Mouse (Mus musculus): ENCODE results near the gene Tcte2.
"Not testable (repeated sequence)": the region's sequence is repeated elsewhere in the genome, so short reads cannot be mapped to it uniquely, and the experiment has no call there.

Tcte2 gene

GRCm38 (mm10) chr17:13684256-13684655 lies 77.4 kb downstream of the Tcte2 start:
- in situ Hi-C loops (cut with MboI, MseI): loop anchor here (5.0 to 10.0 kb wide), 2 partner anchors 73 to 769 kb away; partner anchors contain the start of genes Mrpl18, Pnldc1 and Tcp1

DNA sequence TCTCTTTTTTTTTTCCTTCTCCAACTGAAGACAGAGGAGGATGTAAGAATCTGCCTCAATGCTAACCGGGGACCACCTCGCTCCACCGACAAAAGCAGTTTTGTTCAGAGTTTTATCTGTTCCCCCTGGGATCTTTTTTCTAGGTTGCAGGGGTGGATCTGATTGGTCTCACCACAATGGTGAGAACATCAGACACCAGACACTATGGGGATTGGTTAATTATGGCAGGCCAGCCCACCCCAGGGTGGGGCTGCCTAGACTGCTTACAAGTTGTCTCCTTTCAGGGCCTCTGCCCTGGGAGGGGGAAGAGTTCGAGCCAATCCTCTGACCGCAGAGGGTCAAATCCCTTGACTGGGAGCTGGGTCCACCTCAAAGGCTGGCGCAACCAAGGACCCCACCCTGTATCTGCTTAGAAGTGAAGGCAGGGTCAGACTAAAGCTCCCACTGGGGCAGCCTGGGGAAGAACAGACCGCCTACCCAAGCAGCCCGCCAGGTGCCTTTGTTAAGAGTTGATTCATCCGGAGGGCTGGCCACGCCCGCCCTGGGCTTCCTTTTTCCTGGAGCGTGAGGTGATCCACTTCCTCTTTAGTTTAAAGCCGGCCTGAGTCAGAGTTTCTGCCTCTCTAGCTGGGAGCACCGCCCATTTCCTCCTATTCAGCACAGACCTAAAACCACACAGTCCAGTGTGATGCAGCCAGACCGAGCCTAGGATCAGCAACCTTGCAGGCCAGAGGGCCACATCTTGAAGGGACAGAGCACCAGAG lies 78.0 kb downstream of the Tcte2 start:
- in situ Hi-C loops (cut with MboI, MseI): loop anchor here (5.0 to 10.0 kb wide), 2 partner anchors 74 to 769 kb away; partner anchors contain the start of genes Mrpl18, Pnldc1 and Tcp1

- in situ Hi-C loops (cut with MboI, MseI): loop anchor here (5.0 to 10.0 kb wide), 2 partner anchors 74 to 768 kb away; partner anchors contain the start of genes Mrpl18, Pnldc1 and Tcp1
These were observed 78.6 kb downstream of the Tcte2 start for GRCm38 (mm10) chr17:13683027-13683410.

DNA sequence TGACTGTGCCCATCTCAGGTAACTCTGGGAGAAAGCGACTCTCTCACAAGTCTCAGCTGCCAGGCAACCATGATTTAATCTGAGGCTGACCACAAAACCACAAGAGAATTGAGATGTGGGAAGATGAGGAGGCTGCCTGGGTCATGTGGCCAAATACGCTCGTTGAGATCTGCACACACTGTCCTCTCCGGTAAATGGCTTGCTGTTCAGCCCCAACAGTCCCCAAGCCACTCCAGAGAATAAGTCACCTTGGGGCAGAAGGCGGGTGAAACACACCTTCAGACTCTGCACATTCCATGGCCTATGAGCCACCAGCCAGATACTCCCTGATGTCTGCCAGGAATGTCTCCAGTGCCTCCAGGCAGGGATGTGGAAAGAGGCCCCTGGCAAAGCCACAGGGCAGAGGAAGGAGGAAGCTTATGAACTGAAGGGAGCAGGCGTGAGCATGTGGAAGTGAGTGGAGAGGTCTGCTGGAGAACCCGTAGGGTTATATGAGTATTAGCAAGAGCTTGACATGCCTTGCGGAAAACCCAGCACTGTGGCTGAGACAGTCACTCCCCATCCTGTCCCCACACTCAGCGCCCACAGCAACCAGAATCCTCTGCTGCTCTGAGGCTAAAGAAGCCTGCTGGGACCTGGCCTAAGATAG lies 79.1 kb downstream of the Tcte2 start:
- in situ Hi-C loops (cut with MboI, MseI): loop anchor here (5.0 to 10.0 kb wide), 2 partner anchors 75 to 768 kb away; partner anchors contain the start of genes Mrpl18, Pnldc1 and Tcp1

DNA sequence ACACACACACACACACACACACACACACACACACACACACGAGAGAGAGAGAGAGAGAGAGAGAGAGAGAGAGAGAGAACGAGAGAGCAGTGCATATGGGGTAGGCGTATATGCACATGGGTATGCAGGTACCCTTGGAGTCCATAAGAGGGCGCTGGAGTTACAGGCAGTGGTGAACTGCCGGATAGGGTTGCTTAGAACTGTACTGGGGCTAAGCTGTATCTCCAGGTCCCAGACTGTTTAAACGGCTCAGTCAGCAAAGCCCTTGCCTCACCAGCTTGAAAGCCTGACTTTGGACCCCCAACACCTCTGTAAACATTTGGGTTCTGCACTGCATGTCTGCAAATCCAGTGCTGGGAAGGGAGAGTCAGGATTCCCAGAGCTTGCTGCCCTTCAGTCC lies 79.9 kb downstream of the Tcte2 start:
- in situ Hi-C loops (cut with MboI, MseI): loop anchor here (5.0 to 10.0 kb wide), 2 partner anchors 76 to 767 kb away; partner anchors contain the start of genes Mrpl18, Pnldc1 and Tcp1

- in situ Hi-C loops (cut with MboI, MseI): loop anchor here (5.0 to 10.0 kb wide), 2 partner anchors 76 to 766 kb away; partner anchors contain the start of genes Mrpl18, Pnldc1 and Tcp1
These were observed 80.5 kb downstream of the Tcte2 start for GRCm38 (mm10) chr17:13681126-13681525.

- in situ Hi-C loops (cut with MboI, MseI): loop anchor here (5.0 to 10.0 kb wide), 2 partner anchors 77 to 766 kb away; partner anchors contain the start of genes Mrpl18, Pnldc1 and Tcp1
These were observed 81.3 kb downstream of the Tcte2 start for GRCm38 (mm10) chr17:13680318-13680717.

DNA sequence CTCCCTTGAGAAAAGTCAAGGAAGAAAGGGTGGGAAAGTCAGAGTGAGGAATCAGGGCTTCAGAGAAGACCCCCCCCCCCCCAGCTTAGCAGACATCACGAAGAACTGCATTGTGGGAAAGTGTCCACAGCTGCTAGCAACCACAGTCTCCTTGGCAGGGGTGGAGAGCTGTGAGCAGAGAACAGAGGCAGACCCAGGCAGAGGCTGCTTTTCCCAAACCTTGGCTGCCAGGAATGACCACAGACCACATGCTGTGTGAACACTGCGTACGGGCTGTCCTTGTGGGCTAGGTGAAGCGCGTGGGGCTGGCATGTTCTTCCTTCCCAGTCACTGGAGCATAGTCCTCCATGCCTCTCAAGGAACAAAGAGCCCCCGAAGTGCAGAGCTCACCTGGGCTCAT lies 81.9 kb downstream of the Tcte2 start:
- in situ Hi-C loops (cut with MboI, MseI): loop anchor here (5.0 to 10.0 kb wide), 2 partner anchors 78 to 765 kb away; partner anchors contain the start of genes Mrpl18, Pnldc1 and Tcp1

- in situ Hi-C loops (cut with MboI, MseI): no loop called here
These were observed 84.1 kb downstream of the Tcte2 start for GRCm38 (mm10) chr17:13677225-13678148.

DNA sequence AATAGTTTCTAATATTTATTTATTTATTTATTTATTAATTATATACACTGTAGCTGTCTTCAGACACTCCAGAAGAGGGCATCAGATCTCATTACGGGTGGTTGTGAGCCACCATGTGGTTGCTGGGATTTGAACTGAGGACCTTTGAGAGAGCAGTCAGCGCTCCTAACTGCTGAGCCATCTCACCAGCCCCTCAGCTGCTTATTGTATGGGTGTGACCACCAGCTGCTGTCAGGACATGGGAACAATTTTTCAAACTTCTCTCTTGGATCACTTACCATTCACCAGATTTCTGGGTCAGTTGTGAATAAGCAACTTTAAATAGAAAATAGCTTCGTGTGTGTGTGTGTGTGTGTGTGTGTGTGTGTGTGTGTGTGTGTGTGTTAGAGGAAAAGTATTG lies 85.5 kb downstream of the Tcte2 start:
- in situ Hi-C loops (cut with MboI, MseI): not testable (repeated sequence)

DNA sequence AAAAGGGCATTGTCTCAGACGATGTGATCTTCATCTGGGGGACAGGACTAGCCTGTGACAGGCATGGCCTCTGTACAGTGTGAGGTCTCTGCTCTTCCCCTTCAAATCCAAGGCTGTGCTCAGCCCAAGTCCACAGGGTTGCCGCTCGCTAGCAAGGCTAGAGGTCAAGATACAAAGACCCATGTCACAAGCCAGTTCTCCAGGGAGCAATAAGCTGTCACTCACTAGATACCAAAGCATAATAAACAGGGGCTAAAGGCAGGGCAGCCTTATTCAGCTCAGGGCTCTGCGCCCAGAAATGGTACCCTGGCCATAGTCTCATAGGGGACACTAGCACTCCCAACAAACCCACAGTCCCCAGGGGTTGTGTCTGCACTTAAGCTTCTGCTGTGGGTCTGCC lies 86.0 kb downstream of the Tcte2 start:
- in situ Hi-C loops (cut with MboI, MseI): no loop called here

DNA sequence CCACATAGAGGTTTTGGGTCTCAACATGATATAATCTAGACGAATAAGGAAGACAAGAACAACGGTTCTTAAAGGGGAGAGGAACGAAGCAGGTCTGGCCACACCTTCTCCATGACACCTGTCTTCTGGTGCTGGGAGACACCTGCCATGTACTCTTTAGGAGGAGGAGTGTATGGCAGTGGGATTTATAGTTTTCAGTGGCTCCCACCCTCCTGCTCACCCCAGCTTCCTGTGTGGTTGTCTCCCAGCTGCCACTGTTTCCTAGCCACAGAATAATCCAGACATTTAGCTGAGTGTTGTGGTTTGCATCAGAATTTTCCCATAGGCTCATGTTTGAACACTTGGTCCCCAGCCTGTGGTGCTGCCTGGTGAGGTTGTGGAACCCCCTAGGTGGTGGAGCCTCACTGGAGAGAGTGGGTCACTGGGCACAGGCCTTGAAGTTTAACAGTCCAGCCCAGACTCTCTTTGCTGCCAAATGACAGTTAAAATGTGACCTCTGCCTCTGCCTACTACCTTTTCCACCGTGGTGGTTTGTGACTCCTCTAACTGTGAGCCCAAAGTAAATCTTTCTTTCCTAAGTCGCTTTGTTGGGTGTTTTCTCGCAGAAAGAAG lies 86.8 kb downstream of the Tcte2 start:
- in situ Hi-C loops (cut with MboI, MseI): no loop called here

DNA sequence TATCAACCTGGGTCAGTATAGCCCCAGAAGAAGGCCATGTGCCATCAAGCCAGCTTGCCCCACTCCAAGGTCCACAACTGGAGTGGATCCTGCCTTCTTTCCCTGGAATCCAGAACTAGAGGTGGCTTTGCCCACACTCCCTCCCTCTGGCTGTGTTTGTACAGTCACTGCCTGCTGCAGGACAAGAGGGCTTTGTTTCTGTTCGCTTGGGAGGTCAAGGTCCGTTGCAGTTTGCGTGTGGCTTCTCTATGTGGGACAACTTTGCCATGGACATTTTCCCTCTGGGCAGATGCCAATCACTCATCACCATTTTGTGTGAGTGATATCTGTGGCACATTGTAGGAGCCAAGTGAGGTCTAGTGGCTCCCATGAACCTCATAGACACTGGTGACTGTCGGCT lies 89.9 kb downstream of the Tcte2 start:
- in situ Hi-C loops (cut with MboI, MseI): no loop called here

- in situ Hi-C loops (cut with MboI, MseI): no loop called here
These were observed 91.4 kb downstream of the Tcte2 start for GRCm38 (mm10) chr17:13670227-13670626.

DNA sequence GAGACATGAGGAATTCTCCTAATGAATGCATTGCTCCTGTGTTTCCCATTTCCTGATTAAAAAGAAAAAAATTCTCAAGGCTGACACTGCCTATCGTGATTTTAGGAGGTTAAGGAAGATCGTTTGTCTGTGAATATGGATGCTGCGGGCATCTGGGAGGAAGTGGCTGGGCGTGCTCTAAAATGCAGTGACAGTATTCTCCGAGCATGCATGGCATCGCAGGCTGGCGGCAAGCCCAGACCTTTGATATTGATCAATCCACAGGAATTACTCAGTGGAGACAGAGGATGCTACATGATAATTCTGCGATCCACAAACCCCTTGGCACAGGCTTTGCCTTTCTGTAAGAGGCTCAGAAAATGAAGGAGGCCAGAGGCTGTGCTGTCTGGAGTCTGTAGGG lies 92.4 kb downstream of the Tcte2 start:
- in situ Hi-C loops (cut with MboI, MseI): no loop called here

- in situ Hi-C loops (cut with MboI, MseI): no loop called here
These were observed 93.3 kb downstream of the Tcte2 start for GRCm38 (mm10) chr17:13668052-13669015.

GRCm38 (mm10) chr17:13667006-13667405 lies 94.6 kb downstream of the Tcte2 start:
- in situ Hi-C loops (cut with MboI, MseI): no loop called here

- in situ Hi-C loops (cut with MboI, MseI): no loop called here
These were observed 95.9 kb downstream of the Tcte2 start for GRCm38 (mm10) chr17:13665731-13666130.

DNA sequence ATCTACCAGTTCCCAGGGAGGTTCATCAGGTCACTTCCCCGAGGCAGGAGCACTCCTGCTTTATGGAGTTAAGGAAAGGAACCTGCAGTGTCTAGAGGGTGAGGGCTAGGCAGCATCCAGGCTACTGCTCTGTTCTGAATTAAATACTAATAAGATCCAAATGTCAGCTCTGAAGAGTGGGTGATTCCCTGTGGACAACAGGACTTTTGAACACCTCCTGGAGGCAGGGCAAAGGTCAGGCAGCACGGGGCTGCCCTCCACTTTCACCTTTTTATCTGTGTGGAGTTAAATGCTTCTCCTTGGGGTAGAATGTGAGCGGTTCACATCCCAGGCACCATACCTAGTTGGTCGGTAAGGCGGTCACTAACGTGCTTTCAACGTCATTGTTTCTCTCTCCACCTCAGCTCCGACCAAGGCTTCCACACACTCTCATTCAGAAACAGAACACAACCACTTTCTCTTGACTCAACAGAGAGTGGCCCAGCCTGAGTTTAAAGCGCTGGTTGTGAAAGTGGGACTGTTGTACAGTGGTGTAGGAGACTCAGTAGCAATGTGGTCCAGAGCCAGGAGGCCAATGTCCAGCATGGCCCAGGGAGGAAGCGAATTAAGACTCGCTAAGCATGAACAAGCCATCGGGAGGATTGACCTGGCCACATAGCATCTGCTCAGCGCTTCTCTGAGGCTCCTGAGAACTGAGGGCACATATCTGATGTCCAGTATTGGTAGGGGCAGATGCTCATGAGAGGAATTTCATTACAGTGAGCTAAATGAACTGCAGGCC lies 98.0 kb downstream of the Tcte2 start:
- in situ Hi-C loops (cut with MboI, MseI): no loop called here

Measured in regulatory T cell (primary cell).